Mouse (Mus musculus) central nervous system, embryonic 14 days (tissue): Measurements from ENCODE around the gene Prox1. TPM values are rescaled to one million over a fixed set of nuclear protein-coding genes. Genes with fewer than 3 reads are reported as not detected.

Experiments
- polyA plus RNA-seq: library from polyadenylated mRNA; depleted of rRNA; stranded (reverse); fragments of >200 nt; gene quantifications from 2 replicates; pipeline ENCODE4 v1.2.3, GENCODE M21; 2012; rRNA removed

The Prox1 gene
- 7.7 and 9.5 TPM in 2 replicates for polyA plus RNA-seq

GRCm38 (mm10) chr1:190169911-190170818, at the start of gene Prox1:
TSS of gene Prox1 (minus strand) at chr1:190170714.

Other genes with a start within 250 kb of the Prox1 start
- gene Smyd2, start 248.4 kb downstream of the Prox1 start, polyA plus RNA-seq = 68.3 and 79.6 TPM in 2 replicates